Mouse (Mus musculus) myocyte (in vitro differentiated cells): Measurements from ENCODE around the gene Serpinh1.

Experiments
- POLR2A ChIP-seq: IDR thresholded peaks from one replicate; pipeline ENCODE4 v1.6.1; 2011; ENCODE audit warnings: low read depth, mild to moderate bottlenecking, control low read depth, moderate library complexity; ENCODE audit not compliant: insufficient read length
- POLR2AphosphoS2 ChIP-seq: IDR thresholded peaks from one replicate; pipeline ENCODE4 v1.6.1; 2011; ENCODE audit warnings: low read depth, control low read depth; ENCODE audit not compliant: insufficient read length
- REST ChIP-seq: IDR thresholded peaks from one replicate; pipeline ENCODE4 v1.6.1; 2011; ENCODE audit warnings: mild to moderate bottlenecking, control low read depth, moderate library complexity; ENCODE audit not compliant: insufficient read depth, insufficient read length
- SRF ChIP-seq: IDR thresholded peaks from one replicate; pipeline ENCODE4 v1.6.1; 2011; ENCODE audit warnings: low read depth; ENCODE audit not compliant: control insufficient read depth, insufficient read length
- TCF12 ChIP-seq: IDR thresholded peaks from one replicate; pipeline ENCODE4 v1.6.1; 2011; ENCODE audit warnings: mild to moderate bottlenecking, control low read depth; ENCODE audit not compliant: poor library complexity, insufficient read depth, severe bottlenecking

DNA sequence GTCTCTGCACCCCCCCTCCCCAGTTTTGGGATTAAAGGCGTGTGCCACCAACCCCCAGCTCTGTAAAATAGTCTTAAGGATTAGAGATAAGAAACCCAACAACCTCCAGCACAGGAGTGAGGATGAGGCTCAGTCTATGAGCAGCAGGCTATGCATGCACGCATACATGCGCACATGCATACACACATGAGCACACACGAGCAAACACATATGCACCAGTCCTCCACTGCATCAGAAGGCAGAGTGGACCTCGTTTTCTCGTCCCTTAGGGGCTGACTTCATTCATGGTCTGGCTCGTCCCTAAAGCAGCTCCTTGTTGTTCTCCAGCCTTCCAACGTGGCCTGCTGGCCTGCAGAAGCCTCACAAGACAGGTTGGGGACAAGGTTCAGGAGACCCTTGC is 12.3 kb downstream of the Serpinh1 start:
- peak; percentile 61 for TF ChIP-seq POLR2A
- no peak for TF ChIP-seq REST
- peak; percentile 96 for TF ChIP-seq POLR2AphosphoS2
- TF ChIP-seq TCF12, result no peak
- TF ChIP-seq SRF, result no peak
